Mouse (Mus musculus) liver, postnatal 0 days (tissue): ENCODE data around the gene Gstm2. TPM values are rescaled to one million over a fixed set of nuclear protein-coding genes. Genes with fewer than 3 reads are reported as not detected.
A peak's percentile ranks its signal among the peaks of the same experiment; 100 is the strongest.

ENCODE experiments used
- ATAC-seq: fragments of 200-750 bp; cut with Nextera tagmentation; 2 replicates; pipeline ENCODE4 v1.8.0; 2017; ENCODE audit warnings: mild to moderate bottlenecking, moderate library complexity
- DNase-seq: peaks from one replicate; pipeline ENCODE4 v3.0.0-alpha.2; 2016
- H3K27ac ChIP-seq: fragments of 300-500 bp; sonication (generic); 2 replicates; pipeline ENCODE4 v1.5.1; 2014; ENCODE audit warnings: antibody characterized with exemption, moderate library complexity, mild to moderate bottlenecking, low read depth
- H3K27me3 ChIP-seq: fragments of 300-500 bp; sonication (generic); 2 replicates; pipeline ENCODE4 v1.6.1; 2014; ENCODE audit warnings: low read length, control low read depth, mixed read lengths; ENCODE audit not compliant: insufficient read depth
- H3K36me3 ChIP-seq: fragments of 300-500 bp; sonication (generic); replicated peaks from 2 replicates; pipeline ENCODE4 v1.6.1; 2014; ENCODE audit warnings: mild to moderate bottlenecking, control low read depth, low read length, moderate library complexity, mixed read lengths; ENCODE audit not compliant: insufficient read depth
- H3K4me1 ChIP-seq: fragments of 300-500 bp; sonication (generic); 2 replicates; pipeline ENCODE4 v1.6.1; 2014; ENCODE audit warnings: antibody characterized with exemption, mild to moderate bottlenecking, control low read depth; ENCODE audit not compliant: insufficient read depth
- H3K4me2 ChIP-seq: fragments of 300-500 bp; sonication (generic); 2 replicates; pipeline ENCODE4 v1.6.1; 2014; ENCODE audit warnings: low read depth, mild to moderate bottlenecking, low read length, moderate library complexity, mixed read lengths
- H3K4me3 ChIP-seq: fragments of 300-500 bp; sonication (generic); 2 replicates; pipeline ENCODE4 v1.5.1; 2014; ENCODE audit warnings: low read depth, low read length
- H3K9ac ChIP-seq: fragments of 300-500 bp; sonication (generic); replicated peaks from 2 replicates; pipeline ENCODE4 v1.6.1; 2014; ENCODE audit warnings: mild to moderate bottlenecking, moderate library complexity
- H3K9me3 ChIP-seq: fragments of 300-500 bp; sonication (generic); 2 replicates; pipeline ENCODE4 v1.6.1; 2016; ENCODE audit warnings: mild to moderate bottlenecking, control low read depth, low read length, mixed read lengths
- CTCF ChIP-seq: sonication (generic); IDR thresholded peaks from 2 replicates; pipeline ENCODE4 v1.5.1; 2016; ENCODE audit warnings: antibody characterized with exemption, low read depth
- EP300 ChIP-seq: IDR thresholded peaks from 2 replicates; pipeline ENCODE4 v1.6.1; 2016; ENCODE audit warnings: antibody characterized with exemption, low read depth, mild to moderate bottlenecking
- WGBS: fragments of 180-500 bp; shearing (Covaris S2); extraction: QIAGEN DNeasy Blood & Tissue Kit; methylation state at CpG from one replicate; pipeline ENCODE4 v1.1.7; 2014; ENCODE audit not compliant: insufficient replicate concordance; 5-methylcytosine and 5-hydroxymethylcytosine counted together
- polyA plus RNA-seq: library from polyadenylated mRNA; unstranded; fragments of >200 nt; fragmentation: Nextera tagmentation; extraction: Ambion mirVana; gene quantifications from 2 replicates; pipeline ENCODE4 v1.2.1, GENCODE M21; 2015

Gene Gstm2
- polyA plus RNA-seq, 1 experiment from 2014 or later = 11.7 TPM

DNA sequence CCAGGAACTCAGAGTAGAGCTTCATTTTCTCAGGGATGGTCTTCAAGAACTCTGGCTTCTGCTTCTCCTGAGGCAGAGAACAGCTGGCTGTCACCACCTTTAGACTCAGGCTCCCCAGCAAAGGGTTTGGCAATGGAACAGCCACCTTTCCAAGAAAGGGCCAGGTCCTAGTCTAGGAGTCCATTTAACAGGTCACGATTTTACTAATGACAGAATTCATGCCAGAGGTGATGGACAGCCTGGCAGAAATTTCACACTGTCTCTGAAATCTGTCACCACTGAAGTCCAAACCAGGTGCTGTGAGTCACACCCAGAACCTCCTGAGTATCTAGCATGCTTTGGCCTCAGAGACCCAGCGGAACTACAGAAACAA is 28.7 kb upstream of the Gstm2 start:
- H3K4me3 ChIP-seq = no peak overlapping the region
- H3K27me3 ChIP-seq = no peaks in the 10 kb centered on the region
- H3K9me3 ChIP-seq = no peaks in the 10 kb centered on the region
- H3K9ac ChIP-seq = no peak overlapping the region
- DNase-seq = no peak
- peaks cover 26% of the 10 kb centered on the region for H3K4me1 ChIP-seq
- 73% methylated on average over 2 of the region's 2 CpGs for WGBS
- no peak overlapping the region for H3K27ac ChIP-seq
- H3K36me3 ChIP-seq = no peaks in the 10 kb centered on the region
- TF ChIP-seq EP300 (no peak), CTCF (no peak)
- ATAC-seq = no peak
- peak overlapping the region; percentile 73; the same call in 1 of the 2 replicates for H3K4me2 ChIP-seq

DNA sequence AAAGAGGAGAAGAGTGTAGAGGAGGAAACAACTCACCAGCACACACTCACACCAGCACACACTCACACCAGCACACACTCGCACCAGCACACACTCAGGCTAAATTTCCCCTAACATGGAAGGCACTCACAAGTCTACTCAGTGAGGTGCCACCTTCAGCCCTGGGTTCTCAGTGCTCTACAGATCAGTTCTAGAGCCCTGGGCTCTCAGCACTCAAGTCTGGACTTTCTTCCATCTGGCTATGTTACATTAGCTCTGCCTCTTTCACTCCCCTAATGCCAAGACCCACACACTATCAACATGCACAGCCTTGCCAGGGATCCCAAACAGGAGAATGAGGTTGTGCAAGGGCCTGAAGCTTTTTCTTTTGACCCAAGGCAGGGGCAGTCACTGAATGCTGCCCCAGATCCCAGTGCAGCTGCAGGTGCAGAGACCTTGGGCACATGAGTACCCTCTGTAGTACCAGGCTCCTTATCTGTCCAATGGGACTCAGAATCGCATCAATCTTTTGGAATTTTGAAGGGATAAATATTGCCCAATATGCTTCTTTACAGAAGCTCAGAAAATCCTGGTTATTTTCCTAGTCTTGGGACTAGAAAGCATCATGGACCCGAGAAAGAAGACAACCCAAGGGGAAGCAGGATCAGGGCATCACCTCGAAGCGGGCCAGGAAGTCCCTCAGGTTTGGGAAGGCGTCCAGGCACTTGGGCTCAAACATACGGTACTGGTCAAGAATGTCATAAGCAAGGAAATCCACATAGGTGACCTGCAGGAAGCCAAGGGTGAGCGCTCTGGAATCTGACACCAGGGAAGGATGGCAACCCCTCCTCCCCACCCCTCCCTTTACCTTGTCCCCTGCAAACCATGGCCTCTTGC is 28.1 kb upstream of the Gstm2 start:
- no peaks in the 10 kb centered on the region for H3K36me3 ChIP-seq
- H3K4me3 ChIP-seq = no peak overlapping the region
- peak overlapping the region; percentile 26 for H3K9ac ChIP-seq
- no peak for DNase-seq
- H3K27ac ChIP-seq = peak overlapping the region; percentile 86
- TF ChIP-seq EP300 (no peak), CTCF (no peak)
- H3K27me3 ChIP-seq = no peaks in the 10 kb centered on the region
- H3K4me2 ChIP-seq = peak overlapping the region; percentile 52
- ATAC-seq = no peak
- no peaks in the 10 kb centered on the region for H3K9me3 ChIP-seq
- 83% methylated on average over 7 of the region's 8 CpGs for WGBS
- peaks cover 26% of the 10 kb centered on the region for H3K4me1 ChIP-seq

DNA sequence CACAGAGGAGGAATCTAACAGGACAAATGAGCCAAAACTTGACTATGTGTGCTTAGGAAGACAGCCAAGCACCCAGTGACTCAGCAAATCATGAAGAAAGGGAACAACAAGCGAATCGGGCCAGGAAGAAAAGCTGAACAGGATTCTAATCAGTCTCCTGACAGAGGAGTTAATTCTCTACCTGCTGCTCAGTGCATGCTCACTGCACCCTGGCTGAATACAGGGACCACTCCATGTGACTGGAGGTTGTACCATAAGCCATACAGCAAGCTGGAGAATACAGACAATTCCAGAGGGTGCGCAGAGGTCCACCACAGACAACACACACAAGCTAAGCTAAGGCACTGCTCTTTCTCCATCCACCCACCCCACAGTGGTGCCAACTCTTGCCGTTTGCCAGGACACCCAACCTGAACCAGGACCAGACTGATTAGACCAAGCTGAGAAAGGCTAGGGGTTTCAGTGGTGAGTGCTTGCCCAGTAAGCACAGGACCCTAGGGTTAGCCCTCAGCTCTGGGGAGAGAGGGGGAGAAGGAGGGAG is 27.1 kb upstream of the Gstm2 start:
- H3K4me1 ChIP-seq = peaks cover 20% of the 10 kb centered on the region
- H3K27me3 ChIP-seq = no peaks in the 10 kb centered on the region
- 38% methylated on average over 4 of the region's 4 CpGs for WGBS
- TF ChIP-seq CTCF (no peak), EP300 (peak; percentile 32; the same call in 1 of the 2 replicates)
- H3K36me3 ChIP-seq = no peaks in the 10 kb centered on the region
- H3K27ac ChIP-seq = peak overlapping the region; percentile 86
- DNase-seq (peak; percentile 63), ATAC-seq (peak; percentile 7)
- peak overlapping the region; percentile 52 for H3K4me2 ChIP-seq
- no peak overlapping the region; the same call in 1 of the 2 replicates for H3K9ac ChIP-seq
- no peaks in the 10 kb centered on the region for H3K9me3 ChIP-seq
- no peak overlapping the region for H3K4me3 ChIP-seq

DNA sequence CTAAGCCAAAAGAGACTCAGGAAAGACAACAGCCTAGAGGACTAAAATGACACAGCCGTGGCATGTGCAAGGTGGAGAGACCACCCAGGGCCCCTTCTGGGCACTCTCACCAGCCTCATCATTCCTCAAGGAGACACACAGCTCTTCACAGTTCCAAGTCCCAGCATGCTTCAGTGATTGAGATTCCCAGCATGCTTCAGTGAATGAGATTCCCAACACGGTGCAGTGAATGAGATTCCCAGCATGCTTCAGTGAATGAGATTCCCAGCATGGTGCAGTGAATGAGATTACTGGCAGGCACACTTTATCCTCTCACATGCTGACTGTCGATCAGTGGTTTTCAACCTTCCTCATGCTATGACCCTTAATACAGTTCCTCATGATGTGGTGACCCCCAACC is 25.3 kb upstream of the Gstm2 start:
- ATAC-seq = no peak
- Histone ChIP-seq H3K4me1 (peaks cover 20% of the 10 kb centered on the region; the same call in 1 of the 2 replicates), H3K36me3 (no peaks in the 10 kb centered on the region), H3K27ac (no peak overlapping the region), H3K9me3 (no peaks in the 10 kb centered on the region), H3K4me2 (no peak overlapping the region), H3K9ac (no peak overlapping the region), H3K4me3 (no peak overlapping the region), H3K27me3 (no peaks in the 10 kb centered on the region)
- DNase-seq = no peak
- no peak for TF ChIP-seq CTCF
- TF ChIP-seq EP300 = no peak
- WGBS = 75% methylated on average over 3 of the region's 3 CpGs

DNA sequence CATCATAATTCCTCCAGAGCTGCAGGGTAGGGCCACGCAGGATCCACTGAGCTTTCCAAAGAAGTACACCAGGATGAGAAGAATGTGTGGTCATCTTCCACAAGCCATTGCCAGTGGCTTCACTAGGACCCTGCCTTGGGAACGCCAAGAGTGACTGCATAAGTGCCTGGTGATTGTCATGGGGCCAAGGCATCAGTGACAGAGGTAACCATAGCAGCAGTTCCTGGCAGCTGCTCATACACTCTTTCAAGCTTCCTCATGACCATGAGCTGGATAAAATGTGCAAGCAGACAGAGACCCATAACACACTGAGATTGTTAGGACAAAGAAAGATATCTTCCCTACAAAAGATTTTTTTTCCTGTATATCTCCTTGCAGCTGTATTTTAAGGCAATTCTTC is 24.0 kb upstream of the Gstm2 start:
- WGBS = 68% methylated on average over 2 of the region's 2 CpGs
- no peak overlapping the region for H3K27ac ChIP-seq
- no peak for ATAC-seq
- H3K4me3 ChIP-seq = no peak overlapping the region
- H3K4me2 ChIP-seq = no peak overlapping the region
- no peak for TF ChIP-seq CTCF
- no peak for TF ChIP-seq EP300
- H3K4me1 ChIP-seq = peaks cover 16% of the 10 kb centered on the region; the same call in 1 of the 2 replicates
- no peaks in the 10 kb centered on the region for H3K27me3 ChIP-seq
- H3K36me3 ChIP-seq = no peaks in the 10 kb centered on the region
- no peaks in the 10 kb centered on the region for H3K9me3 ChIP-seq
- DNase-seq = no peak
- H3K9ac ChIP-seq = no peak overlapping the region

DNA sequence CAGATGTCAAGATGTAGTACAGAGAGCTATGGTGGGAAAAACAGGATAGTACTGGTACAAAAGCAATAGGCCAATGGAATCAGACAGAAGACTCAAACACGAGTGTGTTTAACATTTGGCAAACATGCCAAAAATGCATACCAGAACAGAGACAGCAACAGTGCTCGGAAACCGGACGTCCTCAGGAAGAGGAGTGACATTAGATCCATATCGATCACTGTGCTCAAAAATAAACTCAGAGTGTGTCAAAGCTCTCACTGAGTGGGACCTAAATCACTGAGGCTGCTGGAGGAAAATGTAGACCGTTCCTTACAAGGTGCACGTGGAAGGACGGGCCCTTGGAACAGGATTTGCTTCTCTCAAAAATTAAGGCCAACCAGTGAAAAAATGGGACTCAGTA is 15.8 kb upstream of the Gstm2 start:
- H3K4me3 ChIP-seq = no peak overlapping the region
- no peaks in the 10 kb centered on the region for H3K27me3 ChIP-seq
- no peak for DNase-seq
- H3K4me1 ChIP-seq = no peaks in the 10 kb centered on the region
- H3K27ac ChIP-seq = no peak overlapping the region
- 57% methylated on average over 8 of the region's 8 CpGs for WGBS
- H3K9me3 ChIP-seq = no peaks in the 10 kb centered on the region
- no peak for ATAC-seq
- no peaks in the 10 kb centered on the region for H3K36me3 ChIP-seq
- H3K4me2 ChIP-seq = no peak overlapping the region
- H3K9ac ChIP-seq = no peak overlapping the region
- TF ChIP-seq CTCF (no peak), EP300 (no peak)
